Mouse (Mus musculus) mouse embryonic stem cell (cell line): ENCODE data around the gene Map4k2.

ENCODE experiments used
- in situ Hi-C, 2 experiments: fragments of 300-500 bp; cut with MboI; formaldehyde crosslinking; loops; 1 replicate in 1 of 2; 3 replicates in 1 of 2; pipeline ENCODE4 v1.14.3; 2019 to 2020; ENCODE audit warnings: low sequenced_read_pairs in 2 of 2, low pct_unique_long_range_greater_than_20kb in 1 of 2, mixed read lengths in 1 of 2; ENCODE audit not compliant: unreplicated experiment in 1 of 2

Gene Map4k2

DNA sequence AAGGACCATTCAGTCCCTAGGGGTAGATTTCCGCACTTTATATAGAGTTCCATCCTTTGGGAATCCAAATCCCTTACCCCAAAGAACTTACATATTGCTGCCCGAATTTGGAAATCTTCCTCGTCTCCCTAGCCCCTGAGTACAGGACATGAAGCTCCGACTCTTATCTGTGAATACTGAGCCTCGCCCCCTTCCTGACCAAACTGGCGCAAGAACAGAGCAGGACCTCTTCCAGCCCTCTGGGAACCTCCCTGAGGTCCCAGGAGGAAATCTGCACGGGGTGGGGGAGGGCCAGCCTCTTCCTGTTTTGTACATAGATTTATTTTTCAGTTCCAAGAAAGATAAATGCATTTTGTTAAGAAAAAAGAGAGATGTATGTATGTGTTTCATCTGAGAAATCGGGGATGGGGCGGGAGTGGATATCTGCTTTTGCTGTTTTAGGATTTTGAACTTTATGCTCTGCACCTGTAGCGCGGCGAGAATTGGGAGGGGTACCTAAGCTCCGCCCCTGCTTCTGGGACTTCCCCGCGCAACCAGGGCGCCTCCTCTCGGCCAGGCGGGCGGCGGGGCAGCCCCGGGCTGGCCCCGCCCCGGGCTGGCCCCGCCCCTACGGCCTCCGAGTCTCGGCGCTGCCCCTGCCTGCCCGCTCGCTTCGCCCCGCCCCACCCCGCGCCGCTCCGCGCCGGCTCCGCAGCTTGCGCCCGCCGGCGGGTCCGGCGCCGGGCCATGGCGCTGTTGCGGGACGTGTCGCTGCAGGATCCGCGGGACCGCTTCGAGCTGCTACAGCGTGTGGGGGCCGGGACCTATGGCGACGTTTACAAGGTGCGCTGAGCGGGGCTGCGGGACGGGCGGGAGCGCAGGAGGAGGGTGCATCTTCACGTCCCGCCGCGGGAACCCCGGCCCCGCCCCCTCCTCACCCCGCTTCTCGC lies at the start of gene Map4k2:
Gene Map4k2 (plus strand): TSS at position 612 of the 929 bp plus-strand sequence.
- in situ Hi-C loops, result loop anchor here in 1 of 2 experiments (25.0 kb wide), 1 partner anchor 378 kb away; the partner anchor contains the start of gene Pola2

DNA sequence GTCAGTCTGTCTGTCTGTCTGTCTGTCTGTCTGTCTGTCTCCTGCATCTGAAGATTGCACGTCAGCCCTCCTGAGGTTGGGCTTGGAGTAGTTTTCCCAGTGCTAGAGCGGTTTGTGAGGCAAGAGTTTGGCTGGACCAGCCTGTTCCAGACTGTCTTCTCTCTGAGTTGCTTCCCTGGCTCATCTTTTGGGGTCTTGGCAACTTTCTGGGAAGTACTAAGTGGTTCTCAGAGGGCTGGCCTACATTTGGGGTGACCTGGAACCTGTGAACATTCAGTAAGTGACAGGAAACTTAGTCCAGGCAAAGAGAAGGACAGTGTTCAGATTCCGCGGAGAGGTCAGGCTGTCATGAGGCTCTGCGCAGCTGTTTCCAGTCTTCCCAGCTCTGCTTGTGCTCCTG lies 48.7 kb upstream of the Map4k2 start:
- in situ Hi-C loops, result no loop called here

DNA sequence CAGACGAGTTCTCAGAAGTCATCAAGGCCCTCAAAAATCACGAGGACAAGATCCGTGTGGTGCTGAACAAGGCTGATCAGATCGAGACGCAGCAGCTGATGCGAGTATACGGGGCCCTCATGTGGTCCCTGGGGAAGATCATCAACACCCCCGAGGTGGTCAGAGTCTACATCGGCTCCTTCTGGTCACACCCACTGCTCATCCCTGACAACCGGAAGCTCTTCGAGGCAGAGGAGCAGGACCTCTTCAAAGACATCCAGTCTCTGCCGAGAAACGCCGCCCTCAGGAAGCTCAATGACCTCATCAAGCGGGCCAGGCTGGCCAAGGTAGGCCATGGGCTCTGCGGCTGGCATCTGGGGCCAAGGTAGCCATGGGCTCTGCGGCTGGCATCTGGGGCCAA lies 46.6 kb upstream of the Map4k2 start:
- in situ Hi-C loops, result no loop called here

DNA sequence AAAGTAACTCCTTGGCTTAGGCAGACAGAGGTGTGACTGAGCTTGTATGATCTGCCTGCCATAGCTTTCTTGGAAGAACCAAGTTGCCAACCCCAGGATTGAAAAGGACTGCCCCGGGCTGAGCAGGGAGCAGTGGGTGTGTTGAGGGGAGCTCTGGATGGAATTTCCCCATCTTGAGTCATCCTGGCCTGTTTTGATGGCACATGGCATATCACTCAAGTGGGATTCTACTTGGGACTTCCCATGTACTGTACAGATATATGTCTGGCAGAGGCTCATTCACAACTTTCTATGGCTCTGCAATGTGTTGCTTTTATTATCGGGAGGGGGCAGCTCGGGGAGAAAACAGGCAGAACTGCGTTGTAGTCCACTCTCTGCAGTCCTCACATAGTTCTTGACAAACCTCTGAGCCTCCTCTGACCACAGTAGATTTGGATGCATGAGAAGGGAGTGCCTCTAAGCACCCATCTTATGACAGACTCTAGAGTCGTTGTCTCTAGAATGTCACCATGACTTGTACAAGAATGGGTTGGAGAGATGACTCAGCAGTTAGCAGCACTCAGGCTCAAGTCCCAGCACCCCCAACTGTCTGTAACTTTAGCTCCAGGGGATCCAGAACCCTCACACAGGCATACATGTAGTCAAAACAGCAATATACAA lies 44.3 kb upstream of the Map4k2 start:
- in situ Hi-C loops, result no loop called here

DNA sequence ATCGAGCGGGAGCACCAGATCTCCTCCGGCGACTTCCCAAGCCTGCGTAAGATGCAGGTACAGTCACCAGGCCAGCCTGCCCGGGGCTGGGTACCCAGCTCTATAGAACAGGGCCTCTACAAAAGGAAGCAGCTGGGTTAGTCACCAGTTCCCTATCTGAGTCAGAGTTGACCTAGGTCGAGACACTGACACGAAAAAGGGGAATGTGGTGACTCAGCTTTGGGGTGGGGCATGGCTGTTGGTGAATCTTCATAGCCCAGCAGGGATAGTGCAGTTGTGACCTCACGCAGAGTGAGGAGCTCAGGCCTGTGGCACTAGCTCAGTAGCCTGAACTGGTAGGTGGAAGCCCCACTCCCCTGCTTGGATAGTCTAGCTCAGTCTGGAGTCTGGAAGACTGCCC lies 43.3 kb upstream of the Map4k2 start:
- in situ Hi-C loops, result no loop called here

DNA sequence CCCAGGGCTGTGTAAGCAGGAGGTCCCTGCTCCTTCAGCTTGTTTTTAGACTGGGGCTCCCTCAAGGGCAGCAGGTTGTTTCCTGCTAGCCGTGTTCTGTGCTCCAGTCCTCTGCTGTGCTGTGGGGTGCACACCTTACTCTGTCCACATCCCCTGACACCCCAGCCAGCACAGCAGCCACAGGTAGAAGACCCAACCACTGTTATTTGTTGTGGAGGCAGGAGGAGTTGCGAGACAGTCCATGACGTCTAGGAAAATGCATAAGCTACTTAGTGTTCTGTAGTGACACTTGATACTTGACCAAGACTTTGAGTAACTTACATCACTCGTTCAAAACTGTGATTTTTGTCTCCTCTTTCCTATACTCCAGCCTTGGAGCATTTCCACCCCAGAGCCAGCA lies 41.9 kb upstream of the Map4k2 start:
- in situ Hi-C loops, result no loop called here

DNA sequence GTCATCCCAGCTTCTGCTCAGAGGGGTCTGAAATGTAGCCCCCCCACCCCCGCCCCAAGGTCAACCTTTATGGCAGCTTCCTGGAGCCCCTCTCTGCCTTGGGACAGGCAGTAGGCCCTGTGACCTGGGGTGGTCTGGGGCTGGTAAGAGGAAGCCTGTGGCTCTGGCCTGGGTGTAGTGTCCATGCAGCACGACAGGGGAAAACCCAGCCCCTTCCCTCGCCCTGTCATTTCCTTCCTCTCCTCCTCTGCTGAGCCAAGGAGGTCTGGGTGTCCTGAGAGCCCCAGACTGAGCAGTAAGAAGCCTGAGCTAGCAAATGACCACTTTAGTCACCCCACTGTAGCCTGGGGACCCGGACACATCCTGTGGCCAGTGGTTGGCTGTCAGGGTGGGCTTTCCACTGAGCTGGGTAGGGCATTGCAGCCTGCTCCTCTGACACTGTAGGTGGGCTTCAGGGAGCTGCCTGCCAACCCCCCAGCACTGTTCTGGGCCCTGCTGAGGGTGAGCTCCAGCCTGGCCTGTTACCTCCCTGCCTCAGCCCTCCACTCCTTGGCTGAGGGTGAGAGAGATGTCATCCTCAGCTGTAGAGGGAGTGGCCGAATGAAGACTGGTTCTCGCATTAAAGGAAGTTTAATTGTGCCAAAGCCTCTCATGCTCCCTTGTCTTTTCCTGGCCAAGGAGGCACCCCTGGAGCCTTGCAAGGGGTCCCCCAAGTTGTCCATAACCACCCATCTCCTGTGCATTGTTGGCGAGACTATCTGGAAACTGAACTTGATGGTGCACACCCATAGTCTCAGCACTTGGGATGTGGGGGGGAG lies 41.3 kb upstream of the Map4k2 start:
- in situ Hi-C loops, result no loop called here

DNA sequence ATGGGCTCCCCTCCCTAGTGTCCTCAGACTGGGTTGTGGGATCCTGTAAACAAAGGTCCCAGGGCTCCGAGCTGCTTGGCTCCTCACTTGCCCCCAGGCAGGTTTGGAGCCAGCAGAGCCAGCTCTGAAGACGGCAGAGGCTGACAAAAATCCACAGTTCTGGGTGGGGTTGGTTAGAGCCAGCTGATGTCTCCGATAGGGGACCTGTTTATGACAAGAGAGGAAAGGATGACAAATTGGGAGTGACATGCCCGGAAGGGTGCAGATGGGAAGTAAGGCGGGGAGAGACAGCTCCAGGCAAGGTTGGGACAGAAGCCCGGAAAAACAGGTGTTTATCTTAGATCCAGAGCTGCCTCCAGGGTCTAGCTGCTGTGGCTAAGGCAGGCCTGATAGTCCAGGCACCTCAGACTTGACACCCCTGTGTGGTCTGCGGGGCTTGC lies 40.5 kb upstream of the Map4k2 start:
- in situ Hi-C loops, result no loop called here

DNA sequence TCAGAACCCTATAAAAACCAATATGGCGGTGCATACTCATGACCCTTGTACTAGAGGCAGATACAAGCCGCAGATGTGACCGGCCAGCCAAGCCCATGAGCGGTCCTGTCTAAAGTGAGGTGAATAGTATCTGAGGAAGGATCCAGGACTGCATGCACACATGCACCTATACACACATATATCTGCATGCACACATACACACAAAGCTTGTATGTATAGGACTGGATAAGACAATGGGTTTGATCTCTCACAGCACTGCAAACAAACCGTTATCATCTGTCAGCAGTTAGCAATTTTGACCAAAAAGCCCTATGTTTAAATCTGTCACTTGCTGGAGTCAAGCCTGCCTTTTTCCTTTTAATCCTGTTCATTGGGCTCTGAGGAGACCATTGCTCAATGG lies 38.8 kb upstream of the Map4k2 start:
- in situ Hi-C loops, result no loop called here

DNA sequence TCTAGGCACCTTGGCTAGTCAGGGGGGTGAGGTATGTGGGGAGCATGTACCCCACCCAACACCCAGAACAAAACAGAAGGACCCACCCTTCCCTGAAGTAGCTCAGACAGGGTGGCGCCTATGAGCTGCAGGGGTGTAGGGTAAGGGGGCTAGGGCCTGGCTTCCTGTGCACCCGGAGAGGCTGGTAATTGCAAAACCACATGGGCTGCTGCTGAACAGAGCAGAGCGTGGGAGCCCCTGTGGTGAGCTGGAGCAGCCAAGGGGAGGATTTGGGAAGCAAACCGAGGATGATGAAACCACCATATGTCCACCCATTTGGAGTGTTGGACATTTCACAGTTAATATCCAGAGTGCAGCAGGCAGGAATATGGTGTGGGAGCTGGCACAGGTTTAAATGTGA lies 38.4 kb upstream of the Map4k2 start:
- in situ Hi-C loops, result no loop called here

DNA sequence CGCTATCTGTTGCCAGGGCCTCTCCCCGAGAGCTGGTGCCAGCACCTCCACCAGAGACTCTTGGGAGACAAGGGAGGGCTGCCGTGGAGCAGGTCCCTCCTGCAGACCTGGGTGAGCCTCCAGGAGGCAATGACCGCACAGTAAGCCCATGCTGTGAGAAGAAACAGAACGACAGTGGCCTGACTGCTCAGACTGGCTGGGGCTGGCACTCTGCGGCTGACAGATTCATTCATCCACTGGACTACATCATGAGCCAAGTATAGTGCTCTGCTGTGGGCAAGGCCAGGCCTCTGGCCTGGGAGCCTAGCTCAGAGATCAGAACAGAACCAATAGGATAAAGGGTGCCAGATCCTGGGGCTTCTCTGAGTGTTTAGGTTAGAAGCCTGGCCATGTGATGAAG lies 37.1 kb upstream of the Map4k2 start:
- in situ Hi-C loops, result no loop called here

DNA sequence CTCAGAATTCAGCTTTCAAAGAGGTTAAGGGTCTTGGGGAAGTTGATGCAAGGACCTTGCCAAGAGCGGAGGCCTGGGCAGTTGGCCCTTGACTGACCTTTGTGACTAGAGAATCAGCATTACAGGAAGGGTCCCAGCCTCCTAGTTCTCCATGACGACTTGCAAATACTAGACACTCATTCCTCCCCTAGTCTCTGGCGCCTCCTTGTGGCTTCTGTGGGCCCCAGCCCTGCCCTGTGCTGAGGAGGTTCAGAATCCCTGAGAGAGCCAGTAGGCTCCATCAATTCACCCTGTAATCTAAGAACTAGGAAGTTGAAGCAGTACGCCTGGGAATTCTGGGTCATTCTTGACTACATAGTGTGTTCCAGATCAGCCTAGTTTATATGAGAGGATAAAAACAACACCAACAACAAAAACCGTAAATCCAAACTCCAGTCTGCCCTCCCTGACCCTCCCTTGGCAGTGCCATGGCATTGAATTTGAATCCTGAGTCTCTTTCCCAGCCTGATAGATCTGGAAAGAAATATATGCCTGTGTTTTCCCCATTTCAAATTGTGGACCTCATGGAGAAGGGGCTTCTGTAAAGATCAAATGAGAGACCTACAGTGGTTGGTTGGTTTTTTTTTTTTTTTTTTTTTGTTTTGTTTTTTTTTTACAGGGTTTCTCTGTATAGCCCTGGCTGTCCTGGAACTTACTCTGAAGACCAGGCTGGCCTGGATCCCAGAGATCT lies 36.0 kb upstream of the Map4k2 start:
- in situ Hi-C loops, result loop anchor here (5.0 kb wide), 1 partner anchor 33 kb away; no protein-coding TSS in a partner anchor

DNA sequence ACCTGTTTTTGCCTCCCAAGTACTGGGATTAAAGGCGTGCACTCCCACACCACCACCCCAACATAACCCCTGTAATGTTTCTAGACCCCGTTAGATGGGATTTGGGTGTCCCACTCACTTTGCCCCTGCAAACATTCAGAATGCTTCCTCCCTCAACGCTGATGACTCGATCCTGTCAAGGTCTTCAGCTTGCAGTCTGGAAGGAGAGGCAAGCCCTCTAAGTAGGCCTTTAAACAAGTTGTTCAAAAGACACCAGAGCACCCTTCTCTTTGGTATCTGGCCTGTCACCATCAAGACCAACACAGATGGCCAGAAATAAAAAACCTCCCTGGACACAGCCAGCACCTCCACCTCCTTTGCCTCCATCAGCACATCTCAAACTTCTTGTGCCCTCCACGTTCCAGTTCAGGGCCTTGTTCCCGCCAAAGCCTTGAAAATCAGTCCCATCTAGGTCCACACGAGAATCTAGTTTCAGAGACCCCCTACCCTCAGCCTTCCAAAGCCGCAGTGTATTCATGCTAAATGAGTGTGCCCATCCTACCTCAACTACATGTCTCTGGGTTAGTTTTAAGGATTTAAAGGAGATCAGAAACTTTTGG lies 35.3 kb upstream of the Map4k2 start:
- in situ Hi-C loops, result loop anchor here (5.0 kb wide), 1 partner anchor 33 kb away; no protein-coding TSS in a partner anchor

DNA sequence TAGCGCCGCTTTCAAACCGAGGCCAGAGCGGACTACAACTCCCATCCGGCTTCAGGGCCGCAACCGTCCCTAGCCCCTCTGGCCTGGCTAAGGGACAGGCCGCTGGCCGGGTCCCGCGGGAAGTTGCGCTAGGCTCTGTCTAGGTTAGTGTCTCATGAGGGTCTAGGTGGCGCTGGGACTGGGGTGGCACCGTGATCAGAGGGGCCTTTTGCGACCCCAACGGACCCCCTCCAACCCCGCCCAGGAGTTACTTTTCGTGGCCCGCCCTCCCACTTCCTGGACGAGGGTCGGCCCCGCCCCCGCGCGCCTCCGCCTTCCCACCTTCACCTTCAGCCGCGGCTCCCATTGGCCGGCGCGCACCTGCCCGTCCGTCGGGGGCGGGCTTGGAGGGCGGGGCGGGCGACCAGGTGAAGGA lies 34.8 kb upstream of the Map4k2 start, which contains the start of gene Cdc42bpg:
Gene Cdc42bpg (plus strand): TSS at position 320 of the 415 bp plus-strand sequence.
- in situ Hi-C loops, result loop anchor here (5.0 kb wide), 1 partner anchor 34 kb away; no protein-coding TSS in a partner anchor

DNA sequence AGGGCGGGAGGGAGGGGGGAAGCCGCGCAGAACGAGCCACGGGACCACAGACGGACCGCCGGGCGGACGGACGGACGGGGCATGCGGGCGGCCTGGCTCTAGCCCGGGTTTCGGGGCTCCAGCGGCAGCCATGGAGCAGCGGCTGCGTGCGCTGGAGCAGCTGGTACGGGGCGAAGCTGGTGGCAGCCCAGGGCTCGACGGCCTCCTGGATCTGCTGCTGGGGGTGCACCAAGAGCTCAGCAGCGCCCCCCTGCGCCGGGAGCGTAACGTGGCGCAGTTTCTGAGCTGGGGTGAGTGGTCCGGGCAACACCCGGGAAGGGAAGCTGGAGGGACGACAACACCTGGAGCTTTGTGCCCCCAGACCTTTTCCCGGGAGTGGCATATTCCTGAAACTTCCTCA lies 34.3 kb upstream of the Map4k2 start:
- in situ Hi-C loops, result loop anchor here (5.0 kb wide), 1 partner anchor 34 kb away; no protein-coding TSS in a partner anchor

DNA sequence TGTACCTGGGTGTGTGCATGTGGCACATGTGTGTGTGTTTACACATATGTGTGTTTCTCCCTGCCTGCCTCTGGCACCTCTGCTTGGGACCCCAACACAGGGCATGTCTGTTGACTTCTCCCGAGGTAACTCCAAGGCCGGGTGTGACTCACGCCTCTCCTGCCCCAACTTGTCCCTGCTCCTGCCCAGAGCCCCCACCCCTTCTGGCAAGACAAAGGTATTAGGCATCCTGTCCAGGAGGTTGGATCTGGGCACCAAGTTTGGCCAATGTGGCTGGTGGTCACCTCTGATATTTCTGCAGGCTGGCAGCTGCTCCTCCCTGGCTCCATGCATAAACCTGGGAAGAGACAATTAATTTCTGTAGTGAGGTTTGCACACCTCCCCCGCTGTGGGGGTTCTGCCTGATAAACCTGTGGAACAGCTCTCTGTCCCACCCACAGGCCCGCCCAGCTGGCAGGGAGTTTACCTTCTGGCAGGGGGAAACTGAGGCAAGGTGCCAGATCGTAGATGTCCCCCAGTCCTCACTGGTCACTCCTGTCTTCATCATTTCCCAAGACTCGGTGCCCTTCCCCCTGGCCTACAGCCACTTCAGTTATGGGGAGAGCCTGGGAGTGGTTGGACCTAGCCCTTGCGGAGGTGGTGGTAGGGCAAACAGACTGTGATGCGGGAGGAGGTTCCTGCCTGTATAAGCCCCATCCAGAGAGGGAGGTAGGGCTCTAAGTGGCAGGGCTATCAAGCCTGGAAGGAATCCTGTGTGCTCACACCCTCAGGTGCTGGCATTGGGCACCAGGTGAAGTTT lies 33.0 kb upstream of the Map4k2 start:
- in situ Hi-C loops, result loop anchor here (5.0 kb wide), 1 partner anchor 36 kb away; no protein-coding TSS in a partner anchor

DNA sequence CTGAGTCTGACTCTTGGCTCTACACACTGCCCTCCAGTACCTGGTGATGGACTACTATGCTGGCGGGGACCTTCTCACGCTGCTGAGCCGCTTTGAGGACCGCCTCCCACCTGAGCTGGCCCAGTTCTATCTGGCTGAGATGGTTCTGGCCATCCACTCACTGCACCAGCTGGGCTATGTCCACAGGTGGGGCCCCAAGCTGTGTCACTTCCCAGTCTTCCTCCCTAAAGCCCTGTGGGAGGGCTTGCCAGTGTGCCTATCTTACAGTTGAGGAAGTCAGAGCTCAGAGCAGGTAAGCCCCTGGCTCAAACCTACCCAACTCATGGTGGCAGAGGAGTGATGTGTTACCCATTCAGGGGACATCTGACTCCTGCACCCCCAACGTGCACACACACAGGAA lies 30.8 kb upstream of the Map4k2 start:
- in situ Hi-C loops, result no loop called here
